Mouse (Mus musculus) heart, embryonic 14.5 days (tissue): ENCODE measurements around the gene Gm20738. TPM values are rescaled to one million over a fixed set of nuclear protein-coding genes. Genes with fewer than 3 reads are reported as not detected.
"Not testable (repeated sequence)": the region's sequence is repeated elsewhere in the genome, so short reads cannot be mapped to it uniquely, and the experiment has no call there.

Experiments used
- ATAC-seq: fragments of 200-750 bp; cut with Nextera tagmentation; 2 replicates; pipeline ENCODE4 v1.8.0; 2017; ENCODE audit warnings: low read depth, moderate TSS enrichment; ENCODE audit not compliant: insufficient number of reproducible peaks, insufficient read depth, low FRiP score
- H3K27ac ChIP-seq, 2 experiments: fragments of 200-500 bp in 1 of 2; fragments of 300-500 bp in 1 of 2; sonication (generic) in 1 of 2; replicated peaks in 1 of 2; 2 replicates each; pipeline ENCODE4 v1.5.1; 2012 to 2014; ENCODE audit warnings: low read depth in 2 of 2, low read length in 2 of 2, control low read depth in 1 of 2, mild to moderate bottlenecking in 1 of 2, mixed read lengths in 1 of 2; ENCODE audit not compliant: control insufficient read depth in 1 of 2, insufficient read depth in 1 of 2
- H3K27me3 ChIP-seq: fragments of 300-500 bp; sonication (generic); 2 replicates; pipeline ENCODE4 v1.6.1; 2014; ENCODE audit warnings: mild to moderate bottlenecking, low read length, control low read depth; ENCODE audit not compliant: control insufficient read depth, insufficient read depth
- H3K36me3 ChIP-seq: fragments of 300-500 bp; sonication (generic); 2 replicates; pipeline ENCODE4 v1.6.1; 2014; ENCODE audit warnings: mild to moderate bottlenecking, control low read depth, low read length, mixed read lengths; ENCODE audit not compliant: control insufficient read depth, insufficient read depth
- H3K4me1 ChIP-seq, 2 experiments: fragments of 200-500 bp in 1 of 2; fragments of 300-500 bp in 1 of 2; sonication (generic) in 1 of 2; 2 replicates each; pipeline ENCODE4 v1.6.1; 2012 to 2014; ENCODE audit warnings: low read length in 2 of 2, control low read depth in 1 of 2, mixed read lengths in 1 of 2; ENCODE audit not compliant: control insufficient read depth in 2 of 2, insufficient read depth in 2 of 2
- H3K4me2 ChIP-seq: fragments of 300-500 bp; sonication (generic); 2 replicates; pipeline ENCODE4 v1.6.1; 2014; ENCODE audit warnings: mild to moderate bottlenecking, low read length
- H3K4me3 ChIP-seq, 2 experiments: fragments of 200-500 bp in 1 of 2; fragments of 300-500 bp in 1 of 2; sonication (generic) in 1 of 2; 2 replicates each; pipeline ENCODE4 v1.5.1; 2012 to 2014; ENCODE audit warnings: low read length in 2 of 2, mild to moderate bottlenecking in 2 of 2, control low read depth in 1 of 2, low read depth in 1 of 2, moderate library complexity in 1 of 2; ENCODE audit not compliant: control insufficient read depth in 1 of 2, insufficient read depth in 1 of 2
- H3K9ac ChIP-seq: fragments of 300-500 bp; sonication (generic); 2 replicates; pipeline ENCODE4 v1.6.1; 2014; ENCODE audit warnings: mild to moderate bottlenecking, low read length
- H3K9me3 ChIP-seq: fragments of 300-500 bp; sonication (generic); 2 replicates; pipeline ENCODE4 v1.6.1; 2016; ENCODE audit warnings: low read length, control low read depth; ENCODE audit not compliant: control insufficient read depth
- WGBS: fragments of 180-500 bp; shearing (Covaris S2); extraction: QIAGEN DNeasy Blood & Tissue Kit; methylation state at CpG from one replicate; pipeline ENCODE4 v1.1.7; 2014; 5-methylcytosine and 5-hydroxymethylcytosine counted together
- polyA plus RNA-seq: library from polyadenylated mRNA; unstranded; fragments of >200 nt; fragmentation: Nextera tagmentation; extraction: Ambion mirVana; gene quantifications from 2 replicates; pipeline ENCODE4 v1.2.1, GENCODE M21; 2014

Gm20738 gene
- polyA plus RNA-seq = not detected in 2 replicates

GRCm38 (mm10) chrY:37957511-37957910, at the start of gene Gm20738:
Gene Gm20738 (plus strand): TSS chrY:37957811.
- not testable (repeated sequence) for H3K27ac ChIP-seq, ATAC-seq, H3K9ac ChIP-seq, H3K36me3 ChIP-seq, H3K27me3 ChIP-seq, H3K9me3 ChIP-seq, H3K4me3 ChIP-seq, H3K4me2 ChIP-seq, H3K4me1 ChIP-seq
- no CpG with 5 or more reads among the region's 4 CpGs for WGBS
